Mouse (Mus musculus): ENCODE measurements around the gene Apba2. TPM values are rescaled to one million over a fixed set of nuclear protein-coding genes. Genes with fewer than 3 reads are reported as not detected.

Gene Apba2
- polyA plus RNA-seq, 1 experiment from 2014 or later: 9.1 TPM

GRCm38 (mm10) chr7:64576519-64576951 is 75.0 kb downstream of the Apba2 start:
- Histone ChIP-seq H3K4me3 (no peak overlapping the region), H3K4me1 (0 out of 2 replicates have a peak, but pooled peaks cover 6% of the 10 kb centered on the region), H3K9me3 (no peaks in the 10 kb centered on the region), H3K27me3 (no peaks in the 10 kb centered on the region), H3K27ac (no peak overlapping the region), H3K36me3 (no peaks in the 10 kb centered on the region), H3K4me2 (replicated peaks) (no peak overlapping the region), H3K9ac (no peak overlapping the region)
- ATAC-seq (ENCODE audit: low FRiP score, low read depth): no peak; the same call in 1 of the 2 replicates
- WGBS: 13% methylated on average over 1 of the region's 1 CpGs

- Histone ChIP-seq H3K4me1 (0 out of 2 replicates have a peak, but pooled peaks cover 6% of the 10 kb centered on the region), H3K27ac (no peak overlapping the region), H3K9me3 (no peaks in the 10 kb centered on the region), H3K4me3 (no peak overlapping the region), H3K9ac (no peak overlapping the region), H3K36me3 (no peaks in the 10 kb centered on the region), H3K4me2 (replicated peaks) (no peak overlapping the region), H3K27me3 (no peaks in the 10 kb centered on the region)
- ATAC-seq (ENCODE audit: low FRiP score, low read depth): no peak
- WGBS: 92% methylated on average over 6 of the region's 6 CpGs
These were observed 76.7 kb downstream of the Apba2 start for GRCm38 (mm10) chr7:64578176-64578575.

GRCm38 (mm10) chr7:64579887-64580286 is 78.4 kb downstream of the Apba2 start:
- no peaks in the 10 kb centered on the region for H3K36me3 ChIP-seq
- no peak overlapping the region for H3K4me2 ChIP-seq (replicated peaks)
- no peak overlapping the region for H3K4me3 ChIP-seq
- no peaks in the 10 kb centered on the region for H3K27me3 ChIP-seq
- no peaks in the 10 kb centered on the region for H3K9me3 ChIP-seq
- WGBS: 39% methylated on average over 4 of the region's 4 CpGs
- H3K27ac ChIP-seq: no peak overlapping the region
- 0 out of 2 replicates have a peak, but pooled peaks cover 6% of the 10 kb centered on the region for H3K4me1 ChIP-seq
- ATAC-seq (ENCODE audit: low FRiP score, low read depth): no peak
- no peak overlapping the region for H3K9ac ChIP-seq

GRCm38 (mm10) chr7:64580293-64580692 is 78.8 kb downstream of the Apba2 start:
- Histone ChIP-seq H3K9me3 (no peaks in the 10 kb centered on the region), H3K4me1 (0 out of 2 replicates have a peak, but pooled peaks cover 6% of the 10 kb centered on the region), H3K4me2 (replicated peaks) (no peak overlapping the region), H3K9ac (no peak overlapping the region), H3K4me3 (no peak overlapping the region), H3K27me3 (no peaks in the 10 kb centered on the region), H3K36me3 (no peaks in the 10 kb centered on the region), H3K27ac (no peak overlapping the region)
- WGBS: 63% methylated on average over 4 of the region's 4 CpGs
- ATAC-seq (ENCODE audit: low FRiP score, low read depth): no peak

GRCm38 (mm10) chr7:64582358-64582757 is 80.9 kb downstream of the Apba2 start:
- H3K27me3 ChIP-seq: no peaks in the 10 kb centered on the region
- 0 out of 2 replicates have a peak, but pooled peaks cover 6% of the 10 kb centered on the region for H3K4me1 ChIP-seq
- ATAC-seq (ENCODE audit: low FRiP score, low read depth): no peak
- no peaks in the 10 kb centered on the region for H3K9me3 ChIP-seq
- 70% methylated on average over 8 of the region's 8 CpGs for WGBS
- H3K9ac ChIP-seq: no peak overlapping the region
- H3K4me3 ChIP-seq: no peak overlapping the region
- no peaks in the 10 kb centered on the region for H3K36me3 ChIP-seq
- no peak overlapping the region for H3K27ac ChIP-seq
- no peak overlapping the region for H3K4me2 ChIP-seq (replicated peaks)

GRCm38 (mm10) chr7:64583670-64584121 is 82.2 kb downstream of the Apba2 start:
- no peaks in the 10 kb centered on the region for H3K9me3 ChIP-seq
- no peaks in the 10 kb centered on the region for H3K27me3 ChIP-seq
- WGBS: 91% methylated on average over 6 of the region's 6 CpGs
- no peaks in the 10 kb centered on the region for H3K36me3 ChIP-seq
- H3K27ac ChIP-seq: no peak overlapping the region
- no peak overlapping the region for H3K9ac ChIP-seq
- no peak overlapping the region for H3K4me3 ChIP-seq
- 0 out of 2 replicates have a peak, but pooled peaks cover 6% of the 10 kb centered on the region for H3K4me1 ChIP-seq
- ATAC-seq (ENCODE audit: low FRiP score, low read depth): no peak
- no peak overlapping the region for H3K4me2 ChIP-seq (replicated peaks)

- Histone ChIP-seq H3K27ac (no peak overlapping the region), H3K4me3 (no peak overlapping the region), H3K36me3 (no peaks in the 10 kb centered on the region), H3K27me3 (no peaks in the 10 kb centered on the region), H3K4me2 (replicated peaks) (no peak overlapping the region), H3K9me3 (no peaks in the 10 kb centered on the region), H3K4me1 (no peaks in the 10 kb centered on the region), H3K9ac (no peak overlapping the region)
- 83% methylated on average over 4 of the region's 4 CpGs for WGBS
- ATAC-seq (ENCODE audit: low FRiP score, low read depth): no peak
These were observed 84.6 kb downstream of the Apba2 start for GRCm38 (mm10) chr7:64586133-64586532.

- no peak for ATAC-seq (ENCODE audit: low FRiP score, low read depth)
- 92% methylated on average over 3 of the region's 3 CpGs for WGBS
These were observed 85.1 kb downstream of the Apba2 start for GRCm38 (mm10) chr7:64586571-64586970.

GRCm38 (mm10) chr7:64588636-64589389 is 87.3 kb downstream of the Apba2 start:
- WGBS: 58% methylated on average over 11 of the region's 11 CpGs
- H3K4me2 ChIP-seq (replicated peaks): no peak overlapping the region
- ATAC-seq (ENCODE audit: low FRiP score, low read depth): no peak
- H3K9ac ChIP-seq: no peak overlapping the region
- no peaks in the 10 kb centered on the region for H3K36me3 ChIP-seq
- H3K9me3 ChIP-seq: no peaks in the 10 kb centered on the region
- H3K27me3 ChIP-seq: no peaks in the 10 kb centered on the region
- H3K4me1 ChIP-seq: no peaks in the 10 kb centered on the region
- H3K4me3 ChIP-seq: no peak overlapping the region
- H3K27ac ChIP-seq: no peak overlapping the region

More at GRCm38 (mm10) chr7:64586571-64586970, 85.1 kb downstream of the Apba2 start:
- Histone ChIP-seq H3K27ac (no peak overlapping the region), H3K4me2 (replicated peaks) (no peak overlapping the region), H3K27me3 (no peaks in the 10 kb centered on the region), H3K36me3 (no peaks in the 10 kb centered on the region), H3K9ac (no peak overlapping the region), H3K9me3 (no peaks in the 10 kb centered on the region), H3K4me3 (no peak overlapping the region), H3K4me1 (no peaks in the 10 kb centered on the region)

- no peak overlapping the region for H3K27ac ChIP-seq
- no peaks in the 10 kb centered on the region for H3K36me3 ChIP-seq
- no peak overlapping the region for H3K4me3 ChIP-seq
- H3K9ac ChIP-seq: no peak overlapping the region
- H3K4me2 ChIP-seq (replicated peaks): no peak overlapping the region
- H3K9me3 ChIP-seq: no peaks in the 10 kb centered on the region
- no peaks in the 10 kb centered on the region for H3K4me1 ChIP-seq
- 64% methylated on average over 6 of the region's 6 CpGs for WGBS
- no peaks in the 10 kb centered on the region for H3K27me3 ChIP-seq
- ATAC-seq (ENCODE audit: low FRiP score, low read depth): no peak
These were observed 93.8 kb downstream of the Apba2 start for GRCm38 (mm10) chr7:64595256-64595655.

GRCm38 (mm10) chr7:64596652-64597051 is 95.1 kb downstream of the Apba2 start:
- H3K27me3 ChIP-seq: no peaks in the 10 kb centered on the region
- H3K36me3 ChIP-seq: no peaks in the 10 kb centered on the region
- ATAC-seq (ENCODE audit: low FRiP score, low read depth): no peak
- H3K4me1 ChIP-seq: no peaks in the 10 kb centered on the region
- no peak overlapping the region for H3K4me3 ChIP-seq
- no peak overlapping the region for H3K27ac ChIP-seq
- no peaks in the 10 kb centered on the region for H3K9me3 ChIP-seq
- no peak overlapping the region for H3K4me2 ChIP-seq (replicated peaks)
- H3K9ac ChIP-seq: no peak overlapping the region
- WGBS: 80% methylated on average over 9 of the region's 9 CpGs

- 87% methylated on average over 3 of the region's 3 CpGs for WGBS
- ATAC-seq (ENCODE audit: low FRiP score, low read depth): no peak
These were observed 108.4 kb downstream of the Apba2 start for GRCm38 (mm10) chr7:64609866-64610265.

More at GRCm38 (mm10) chr7:64609866-64610265, 108.4 kb downstream of the Apba2 start:
- no peak overlapping the region for H3K4me3 ChIP-seq
- H3K4me1 ChIP-seq: no peaks in the 10 kb centered on the region
- H3K9me3 ChIP-seq: no peaks in the 10 kb centered on the region
- H3K27me3 ChIP-seq: no peaks in the 10 kb centered on the region
- no peak overlapping the region for H3K4me2 ChIP-seq (replicated peaks)
- H3K27ac ChIP-seq: no peak overlapping the region
- no peak overlapping the region for H3K9ac ChIP-seq
- no peaks in the 10 kb centered on the region for H3K36me3 ChIP-seq
